Mouse (Mus musculus) megakaryocyte, embryonic 14.5 days (primary cell): Measurements from ENCODE around the gene Rgs10. TPM values are rescaled to one million over a fixed set of nuclear protein-coding genes. Genes with fewer than 3 reads are reported as not detected.

Experiments used
- H3K27me3 ChIP-seq: replicated peaks from 2 replicates; pipeline ENCODE3; 2012; ENCODE audit warnings: inconsistent platforms
- H3K36me3 ChIP-seq: replicated peaks from 2 replicates; pipeline ENCODE3; 2012; ENCODE audit warnings: low read length, inconsistent platforms, mixed read lengths
- H3K4me1 ChIP-seq: 2 replicates; pipeline ENCODE4 v1.6.1; 2012; ENCODE audit warnings: inconsistent platforms
- H3K4me3 ChIP-seq: replicated peaks from 2 replicates; pipeline ENCODE3; 2012; ENCODE audit warnings: moderate library complexity, mild to moderate bottlenecking, inconsistent platforms
- H3K9me3 ChIP-seq: 2 replicates; pipeline ENCODE4 v1.6.1; 2012; ENCODE audit warnings: inconsistent platforms
- FLI1 ChIP-seq: IDR thresholded peaks from 2 replicates; pipeline ENCODE4 v1.6.1; 2012; ENCODE audit warnings: low read length, inconsistent platforms, mixed read lengths
- GATA1 ChIP-seq: IDR thresholded peaks from 3 replicates; pipeline ENCODE4 v1.6.1; 2012; ENCODE audit warnings: mixed read lengths, low read length, inconsistent platforms, borderline replicate concordance
- polyA plus RNA-seq: library from polyadenylated mRNA; stranded (reverse); fragments of >175 nt; gene quantifications from 2 replicates; pipeline ENCODE4 v1.2.3, GENCODE M21; 2012; ENCODE audit warnings: low replicate concordance; ENCODE audit not compliant: insufficient read depth

Gene Rgs10
- polyA plus RNA-seq, 1 experiment, result 650 TPM

- peaks cover 94% of the 10 kb centered on the region for H3K4me1 ChIP-seq
- H3K4me3 ChIP-seq, result peak overlapping the region; percentile 90
These were observed 25.6 kb downstream of the Rgs10 start for GRCm38 (mm10) chr7:128392972-128393314.

GRCm38 (mm10) chr7:128392071-128392971 is 26.2 kb downstream of the Rgs10 start:
- Histone ChIP-seq H3K4me1 (peaks cover 89% of the 10 kb centered on the region), H3K4me3 (peak overlapping the region; percentile 90), H3K27me3 (no peaks in the 10 kb centered on the region), H3K9me3 (no peaks in the 10 kb centered on the region), H3K36me3 (peaks cover 81% of the 10 kb centered on the region)
- TF ChIP-seq GATA1 (peak; percentile 67; the same call in 1 of the 3 replicates), FLI1 (no peak)

More at GRCm38 (mm10) chr7:128392972-128393314, 25.6 kb downstream of the Rgs10 start:
- Histone ChIP-seq H3K9me3 (no peaks in the 10 kb centered on the region), H3K36me3 (peaks cover 87% of the 10 kb centered on the region), H3K27me3 (no peaks in the 10 kb centered on the region)
- TF ChIP-seq FLI1 (no peak), GATA1 (no peak)

GRCm38 (mm10) chr7:128391267-128392057 is 27.1 kb downstream of the Rgs10 start:
- Histone ChIP-seq H3K36me3 (peaks cover 72% of the 10 kb centered on the region), H3K9me3 (no peaks in the 10 kb centered on the region), H3K27me3 (no peaks in the 10 kb centered on the region), H3K4me1 (peaks cover 80% of the 10 kb centered on the region), H3K4me3 (peak overlapping the region; percentile 90)
- TF ChIP-seq GATA1, result no peak
- TF ChIP-seq FLI1, result no peak

GRCm38 (mm10) chr7:128388968-128389367 is 29.6 kb downstream of the Rgs10 start:
- Histone ChIP-seq H3K4me3 (peak overlapping the region; percentile 65), H3K36me3 (peaks cover 71% of the 10 kb centered on the region), H3K27me3 (no peaks in the 10 kb centered on the region), H3K4me1 (peaks cover 76% of the 10 kb centered on the region), H3K9me3 (no peaks in the 10 kb centered on the region)
- TF ChIP-seq FLI1 (no peak), GATA1 (no peak; the same call in 2 of the 3 replicates)

- Histone ChIP-seq H3K36me3 (peaks cover 75% of the 10 kb centered on the region), H3K4me1 (peaks cover 75% of the 10 kb centered on the region), H3K4me3 (peak overlapping the region; percentile 35), H3K9me3 (no peaks in the 10 kb centered on the region), H3K27me3 (no peaks in the 10 kb centered on the region)
- TF ChIP-seq GATA1 (no peak), FLI1 (no peak)
These were observed 34.7 kb downstream of the Rgs10 start for GRCm38 (mm10) chr7:128383726-128384463.

GRCm38 (mm10) chr7:128383189-128383725 is 35.3 kb downstream of the Rgs10 start:
- Histone ChIP-seq H3K9me3 (no peaks in the 10 kb centered on the region), H3K4me3 (peak overlapping the region; percentile 72), H3K36me3 (peaks cover 75% of the 10 kb centered on the region), H3K4me1 (peaks cover 74% of the 10 kb centered on the region), H3K27me3 (no peaks in the 10 kb centered on the region)
- TF ChIP-seq FLI1 (no peak), GATA1 (no peak)

GRCm38 (mm10) chr7:128382527-128382860 is 36.1 kb downstream of the Rgs10 start:
- H3K4me3 ChIP-seq, result peak overlapping the region; percentile 26
- H3K27me3 ChIP-seq, result no peaks in the 10 kb centered on the region
- H3K4me1 ChIP-seq, result peaks cover 77% of the 10 kb centered on the region
- H3K9me3 ChIP-seq, result no peaks in the 10 kb centered on the region
- TF ChIP-seq GATA1, result no peak
- TF ChIP-seq FLI1, result no peak
- peaks cover 77% of the 10 kb centered on the region for H3K36me3 ChIP-seq

GRCm38 (mm10) chr7:128381811-128382526 is 36.6 kb downstream of the Rgs10 start:
- peak overlapping the region; percentile 72 for H3K4me3 ChIP-seq
- H3K9me3 ChIP-seq, result no peaks in the 10 kb centered on the region
- H3K4me1 ChIP-seq, result peaks cover 82% of the 10 kb centered on the region
- H3K36me3 ChIP-seq, result peaks cover 82% of the 10 kb centered on the region
- no peaks in the 10 kb centered on the region for H3K27me3 ChIP-seq
- TF ChIP-seq FLI1 (no peak), GATA1 (no peak)

- no peak overlapping the region for H3K4me3 ChIP-seq
- H3K4me1 ChIP-seq, result peaks cover 92% of the 10 kb centered on the region
- TF ChIP-seq GATA1 (no peak), FLI1 (no peak)
- H3K9me3 ChIP-seq, result no peaks in the 10 kb centered on the region
- H3K36me3 ChIP-seq, result peaks cover 92% of the 10 kb centered on the region
- H3K27me3 ChIP-seq, result no peaks in the 10 kb centered on the region
These were observed 37.6 kb downstream of the Rgs10 start for GRCm38 (mm10) chr7:128381001-128381400.
